Mouse (Mus musculus) right cerebral cortex, postnatal 36 days (tissue): ENCODE results near the gene 4930578C19Rik.
A peak's percentile ranks its signal among the peaks of the same experiment; 100 is the strongest.
"Not testable (repeated sequence)": the region's sequence is repeated elsewhere in the genome, so short reads cannot be mapped to it uniquely, and the experiment has no call there.

Source experiments
- DNase-seq, 2 experiments: peaks; one replicate each; pipeline ENCODE4 v3.0.0; 2022; ENCODE audit warnings: low spot score in 2 of 2, mixed read lengths in 1 of 2

The 4930578C19Rik gene

DNA sequence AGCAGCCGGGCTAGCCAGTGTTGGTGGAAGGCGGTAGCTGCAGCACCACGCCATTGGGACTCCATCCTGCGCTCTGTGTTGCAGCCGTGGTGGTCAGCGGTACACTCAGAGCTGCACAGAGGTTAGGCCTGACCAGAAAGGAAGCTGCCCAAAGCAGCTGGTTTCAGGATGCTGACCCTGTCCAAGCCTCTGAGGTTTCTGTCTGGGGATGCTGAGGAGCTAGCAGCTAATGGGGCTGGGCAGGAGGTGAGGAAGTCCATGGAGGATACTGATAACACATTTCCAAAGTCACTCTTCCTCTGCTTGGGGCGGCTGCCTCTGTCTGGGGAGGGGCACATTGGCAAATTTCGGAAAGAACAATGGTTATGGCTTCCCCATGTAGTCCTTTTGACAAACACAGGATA is at the start of gene 4930578C19Rik:
Gene 4930578C19Rik (minus strand): TSS at position 200 of the 404 bp plus-strand sequence.
- no peak for DNase-seq

DNA sequence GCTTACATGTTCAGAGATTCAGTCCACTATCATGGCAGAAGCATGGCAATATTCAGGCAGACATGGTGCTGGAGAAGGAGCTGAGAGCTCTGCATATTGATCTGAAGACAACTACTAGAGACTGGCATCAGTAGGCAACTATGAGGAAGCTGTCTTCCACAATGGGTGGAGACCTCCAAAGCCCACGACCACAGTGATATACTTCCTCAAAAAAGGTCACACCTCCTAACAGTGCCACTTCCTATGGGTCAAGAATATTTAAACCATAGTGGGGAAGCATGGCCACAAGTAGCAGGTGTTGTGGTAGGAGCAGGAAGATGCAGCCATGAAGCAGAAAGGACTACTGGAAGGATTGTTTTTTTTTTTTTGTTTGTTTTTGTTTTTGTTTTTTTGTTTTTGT is 6.5 kb upstream of the 4930578C19Rik start:
- no peak for DNase-seq

GRCm38 (mm10) chrX:18462879-18463278 is 1.7 kb upstream of the 4930578C19Rik start:
- DNase-seq = no peak

DNA sequence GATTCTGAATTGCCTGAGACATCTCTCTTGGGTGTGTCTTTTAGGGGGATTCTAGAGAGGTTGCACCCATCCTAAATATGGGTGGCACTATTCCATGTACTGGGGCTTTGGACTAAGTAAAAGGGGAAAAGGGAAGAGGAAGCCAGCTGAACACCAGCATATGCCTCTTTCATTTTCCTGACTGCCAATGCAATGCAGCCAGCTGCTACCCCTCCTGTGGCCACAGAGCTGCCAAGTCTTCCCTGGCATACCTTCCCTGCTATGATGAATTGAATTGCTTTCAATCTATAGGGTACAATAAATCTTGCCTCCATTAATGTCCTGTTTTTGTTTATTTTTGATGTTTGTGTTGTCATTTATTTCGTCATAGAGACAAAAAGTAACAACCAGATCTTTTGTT is 9.6 kb downstream of the 4930578C19Rik start:
- DNase-seq = no peak

DNA sequence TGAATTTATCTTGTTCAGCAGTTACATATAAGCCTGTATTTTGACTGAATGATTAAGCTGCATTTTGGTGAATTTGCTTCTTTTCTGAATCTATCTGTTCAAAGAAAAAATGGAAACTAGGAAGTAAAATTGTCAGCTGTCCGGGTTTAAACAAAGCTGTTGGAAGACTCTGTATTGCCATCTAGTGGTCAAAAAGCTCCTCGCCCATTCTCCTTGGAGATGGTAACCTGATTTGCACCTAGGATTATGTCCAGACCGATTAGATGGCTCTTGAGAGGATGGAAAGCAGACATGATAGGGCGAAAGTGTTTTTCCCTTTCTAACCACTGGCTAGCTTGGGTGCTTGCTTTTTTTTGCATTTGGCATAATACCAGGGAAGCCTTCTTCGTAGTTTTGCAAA is 19.1 kb downstream of the 4930578C19Rik start:
- DNase-seq = peak; percentile 30 to 47

DNA sequence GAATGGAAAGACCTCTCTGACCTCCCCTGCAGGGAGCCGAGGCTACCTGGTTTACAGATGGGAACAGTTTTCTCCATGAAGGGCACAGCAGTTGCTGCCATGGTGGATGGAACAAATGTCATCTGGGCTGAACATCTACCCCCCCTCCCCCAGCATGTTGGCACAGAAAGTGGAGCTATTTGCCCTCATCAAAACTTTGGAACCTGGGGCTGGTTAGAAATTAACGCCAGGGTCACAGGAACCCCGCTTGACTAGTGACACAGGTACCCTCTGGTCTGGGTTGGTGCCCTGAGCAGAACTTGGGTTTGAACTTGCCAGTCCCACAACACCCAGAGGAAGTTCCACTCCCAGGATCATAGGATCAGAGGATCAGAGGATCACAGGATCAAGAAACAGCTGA is 35.7 kb downstream of the 4930578C19Rik start:
- no peak for DNase-seq

- no peak for DNase-seq
These were observed 38.0 kb downstream of the 4930578C19Rik start for GRCm38 (mm10) chrX:18423206-18423605.

DNA sequence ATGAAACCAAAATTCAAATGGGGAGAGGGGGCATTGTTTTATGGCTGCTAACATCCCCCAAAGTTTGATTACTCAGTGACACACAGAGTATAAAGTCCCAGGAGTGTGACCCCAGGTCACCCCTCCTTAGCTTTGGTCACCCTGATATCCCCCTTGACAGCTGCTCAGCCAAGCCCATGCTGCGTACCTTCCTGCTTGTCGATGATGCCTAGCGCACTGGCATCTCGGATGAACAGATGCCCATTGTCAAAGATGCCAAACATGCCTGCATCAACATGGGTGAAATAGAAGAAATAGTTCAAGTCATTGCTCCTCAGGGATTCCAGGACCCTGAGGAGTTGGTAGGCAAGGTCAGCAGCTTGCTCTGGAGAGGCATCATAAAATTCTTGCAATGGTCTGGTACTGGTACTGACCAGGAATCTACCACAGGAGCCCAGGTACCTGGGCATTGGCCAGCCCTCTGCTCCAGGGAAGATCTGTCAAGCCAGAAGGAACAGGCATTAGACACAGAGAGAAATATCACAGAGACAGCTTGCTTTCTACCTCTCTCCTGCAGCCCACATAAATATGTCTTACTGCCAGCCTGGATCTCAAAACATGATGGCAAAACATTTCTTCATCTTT is 40.9 kb downstream of the 4930578C19Rik start:
- DNase-seq = no peak

DNA sequence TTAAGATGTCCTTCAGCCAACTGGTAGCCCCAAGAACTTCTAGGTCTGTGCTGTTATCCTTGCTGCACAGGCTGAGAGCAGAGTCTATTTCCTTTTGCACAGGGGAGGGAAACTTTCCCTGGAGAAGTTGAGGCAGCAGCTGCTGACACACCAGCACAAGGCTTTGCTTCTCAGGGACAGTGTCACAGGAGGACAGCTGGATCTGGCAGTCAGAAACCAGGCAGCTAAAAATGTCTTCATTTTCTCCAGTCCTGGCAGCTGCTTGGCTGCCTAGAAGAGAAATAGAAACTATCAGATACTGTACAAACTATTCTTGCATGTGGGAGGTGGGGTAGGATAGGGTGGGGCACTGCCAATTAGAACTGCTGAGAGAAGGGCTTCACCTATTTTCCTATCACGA is 42.2 kb downstream of the 4930578C19Rik start:
- DNase-seq = peak in 1 of 2 experiments; percentile 12

GRCm38 (mm10) chrX:18414560-18414959 is 46.6 kb downstream of the 4930578C19Rik start:
- DNase-seq = no peak

DNA sequence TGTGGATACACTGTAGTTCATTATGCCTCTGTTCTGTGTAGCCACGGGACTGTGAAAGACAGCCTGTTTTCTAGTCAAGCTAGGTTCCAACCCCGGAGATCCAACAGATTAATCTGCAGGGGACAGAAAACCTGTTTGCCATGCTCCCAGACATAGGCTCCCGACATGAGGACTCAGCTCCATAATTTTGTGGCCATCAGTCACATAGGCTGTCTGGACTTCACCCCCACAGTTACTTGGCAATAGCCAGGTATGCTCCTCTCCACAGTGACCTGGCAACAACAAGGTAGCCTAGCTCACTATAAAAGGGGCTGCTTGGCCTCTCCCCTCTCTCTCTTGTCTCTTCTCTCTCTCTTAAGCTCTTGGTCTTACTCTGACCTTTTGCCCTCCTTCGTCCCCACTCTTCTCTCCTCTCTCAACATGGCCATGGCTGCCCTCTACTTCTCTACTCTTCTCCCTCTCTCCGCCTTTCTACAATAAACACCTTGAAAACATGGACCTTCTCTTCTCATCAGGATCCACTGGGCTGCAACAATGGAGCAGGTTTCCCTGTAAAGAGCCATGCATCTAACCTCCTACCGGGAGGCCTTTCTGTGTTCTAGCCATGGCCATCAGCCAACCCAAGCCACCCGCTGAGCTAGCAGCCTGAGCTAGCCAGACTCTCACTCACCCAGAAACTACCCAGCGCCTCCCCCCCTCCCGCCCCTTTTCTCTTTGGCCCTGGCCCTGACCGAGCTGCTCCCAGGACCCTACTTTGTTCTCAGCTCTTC is 49.9 kb downstream of the 4930578C19Rik start:
- DNase-seq = no peak

- DNase-seq = no peak
These were observed 51.6 kb downstream of the 4930578C19Rik start for GRCm38 (mm10) chrX:18409598-18409997.

DNA sequence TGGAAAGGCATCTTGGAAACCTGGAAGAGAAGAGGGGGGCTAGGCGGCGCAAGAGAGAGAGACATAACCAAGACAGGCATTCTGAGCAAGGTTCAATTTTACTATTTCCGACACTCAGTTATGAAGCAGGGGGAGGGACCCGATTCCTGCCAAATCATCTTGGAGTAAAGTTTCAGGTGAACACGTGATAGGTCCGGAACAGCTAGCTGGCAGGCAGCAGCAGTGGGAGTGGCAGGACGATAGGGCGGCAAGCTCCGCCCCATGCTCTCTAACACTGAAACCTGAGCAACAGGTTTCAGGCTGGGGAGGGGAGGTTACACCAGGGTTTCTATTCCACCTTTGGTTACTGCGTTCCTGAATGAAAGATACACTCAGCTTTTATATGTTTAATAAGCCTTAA is 58.9 kb downstream of the 4930578C19Rik start:
- no peak for DNase-seq

GRCm38 (mm10) chrX:18396700-18397099 is 64.5 kb downstream of the 4930578C19Rik start:
- no peak for DNase-seq

DNA sequence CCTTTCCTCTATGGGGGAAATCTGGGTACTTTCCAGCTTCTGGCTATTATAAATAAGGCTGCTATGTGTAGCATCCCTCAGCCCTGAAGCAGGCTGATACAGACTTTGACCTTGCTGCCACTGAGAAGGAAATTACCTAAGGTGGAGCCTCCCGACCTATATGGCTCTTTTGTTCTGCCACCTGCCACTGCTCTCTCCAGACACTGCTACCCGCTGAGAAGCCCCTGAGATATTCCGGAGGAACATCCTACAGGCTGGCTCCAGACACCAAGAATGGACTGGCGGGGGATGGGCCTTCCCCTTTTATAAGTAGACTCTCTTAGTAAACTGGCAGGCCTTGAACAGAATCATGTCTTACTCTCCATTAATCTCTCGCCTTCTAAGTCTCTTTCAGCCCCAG is 77.0 kb downstream of the 4930578C19Rik start:
- DNase-seq = not testable (repeated sequence)
